Mouse (Mus musculus) forelimb bud, embryonic 11.5 days (tissue): ENCODE results near the gene Pemt.

ENCODE experiments used
- DNase-seq: peaks from one replicate; pipeline ENCODE4 v3.0.0-alpha.2; 2012; ENCODE audit warnings: low read depth, low spot score

Gene Pemt

DNA sequence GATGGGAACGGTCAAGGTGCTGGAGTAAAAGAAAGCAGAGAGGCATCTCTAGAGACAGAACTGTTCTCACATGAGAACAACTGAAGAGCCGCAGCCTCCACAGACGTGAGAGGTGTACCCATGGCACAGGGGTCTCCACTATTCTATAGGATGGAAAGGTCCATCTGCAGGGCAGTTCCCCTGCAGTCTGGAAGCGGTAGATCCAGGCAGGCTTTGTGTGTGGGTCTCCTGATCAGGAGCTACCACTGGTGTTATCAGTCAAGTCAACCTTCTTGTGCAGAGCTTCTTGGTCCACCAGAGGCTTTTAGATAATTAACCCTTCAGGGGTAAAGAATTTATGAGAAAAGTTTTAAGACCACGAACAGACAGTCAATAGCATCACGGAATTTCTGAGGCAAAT, 10.2 kb upstream of the Pemt start:
- no peak for DNase-seq

DNA sequence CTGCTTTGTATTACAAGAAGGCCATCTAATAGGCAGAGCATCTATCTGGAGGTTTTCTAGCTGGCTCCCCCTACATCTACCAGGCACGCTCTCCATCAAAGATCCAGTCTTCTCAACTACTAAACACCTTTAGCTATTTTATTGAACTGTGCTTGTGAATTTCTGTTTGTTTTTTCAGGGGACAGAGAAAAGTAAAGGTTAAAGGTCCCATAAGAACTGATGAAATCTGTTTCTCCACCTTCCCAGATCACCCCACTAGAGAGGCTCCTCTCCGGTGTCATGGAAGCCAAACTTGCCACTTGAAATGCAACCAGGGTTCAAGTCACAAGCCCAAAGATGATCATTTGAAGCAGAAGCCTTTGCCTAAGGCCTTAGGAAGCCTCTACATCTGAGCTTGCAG, 2.6 kb upstream of the Pemt start:
- DNase-seq: no peak

DNA sequence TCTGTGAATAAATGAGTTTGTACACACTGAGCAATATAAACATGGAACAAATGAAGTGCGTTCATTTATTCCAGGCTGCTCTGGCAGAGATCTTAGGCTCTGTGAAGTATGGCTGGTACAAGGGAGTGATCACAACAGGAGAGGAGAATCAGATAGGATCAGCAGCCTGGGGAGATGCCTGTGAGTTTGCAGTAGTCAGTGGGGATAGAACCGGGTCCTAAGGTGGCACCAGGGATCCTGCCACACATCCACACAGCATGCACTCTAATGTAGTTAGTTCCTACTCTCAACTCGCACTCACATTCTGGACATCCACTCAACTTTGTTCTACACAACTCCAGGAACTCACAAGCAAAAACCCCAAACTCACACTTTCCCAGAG, 622 bp downstream of the Pemt start:
- DNase-seq: no peak

DNA sequence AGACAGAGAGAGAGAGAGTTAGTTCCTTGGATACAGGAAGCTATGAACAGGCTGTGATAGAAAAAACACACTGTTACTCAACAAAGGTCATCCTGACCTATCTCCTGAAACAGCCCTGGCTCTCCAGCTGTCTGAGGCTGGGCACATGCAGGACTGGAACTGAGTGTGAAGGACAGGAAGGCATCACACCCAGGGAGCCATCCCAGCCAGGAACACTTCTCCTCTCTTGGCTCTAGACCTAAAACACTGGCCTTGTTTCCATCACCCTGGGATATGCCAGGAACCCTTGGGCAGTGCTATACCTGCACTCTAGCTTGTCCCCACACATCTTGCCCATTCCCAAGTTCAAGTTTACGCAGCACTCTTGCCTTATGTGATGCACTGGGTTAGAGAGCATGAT, 1.5 kb downstream of the Pemt start:
- DNase-seq: no peak

DNA sequence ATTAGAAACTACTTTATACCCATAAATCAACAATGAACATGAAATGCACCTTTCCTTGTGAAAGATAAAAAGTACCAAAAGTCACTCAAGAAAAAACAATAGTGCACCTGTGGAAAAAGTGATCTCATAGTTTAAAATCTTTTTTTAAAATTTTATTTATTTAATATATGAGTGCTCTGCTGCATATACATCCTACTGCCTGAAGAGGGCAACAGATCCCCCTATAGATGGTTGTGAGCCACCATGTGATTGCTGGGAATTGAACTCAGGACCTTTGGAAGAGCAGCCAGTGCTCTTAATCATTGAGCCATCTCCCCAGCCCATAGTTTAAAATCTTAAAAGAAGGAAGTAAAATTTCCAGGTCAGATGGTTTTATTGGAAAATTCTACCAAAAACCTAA, 4.0 kb downstream of the Pemt start:
- no peak for DNase-seq

DNA sequence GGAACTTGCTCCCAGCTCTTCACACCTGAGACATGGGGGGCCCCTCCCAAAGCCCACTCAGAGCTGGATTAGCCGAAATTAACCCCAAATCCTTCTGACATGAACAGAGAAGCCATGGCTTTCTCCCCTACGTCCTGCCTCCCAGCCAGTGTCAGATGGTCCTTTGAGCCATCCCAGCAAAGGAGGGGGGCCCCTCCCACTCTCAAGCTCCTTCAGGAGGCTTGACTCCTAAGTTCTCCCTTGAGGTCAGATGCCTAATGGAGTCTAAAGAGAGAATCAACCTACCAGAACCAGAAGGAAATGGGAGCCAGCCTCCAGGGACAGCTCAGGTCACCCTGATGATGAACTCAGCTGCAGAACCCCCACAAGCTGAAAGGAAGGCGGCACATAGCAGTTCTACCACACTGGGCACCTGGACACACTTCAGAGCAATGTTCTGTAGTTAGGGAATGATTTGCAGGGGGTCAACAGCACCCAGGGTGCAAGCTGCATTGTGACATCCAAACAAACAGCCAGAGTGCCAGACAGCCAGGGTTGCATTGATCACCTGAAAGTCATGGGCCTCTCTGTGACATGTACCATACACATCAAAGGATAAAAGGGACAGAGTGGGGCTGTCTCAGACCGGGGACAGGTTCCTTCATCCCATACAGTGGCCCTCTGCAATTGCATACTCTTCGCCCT, 9.6 kb downstream of the Pemt start:
- DNase-seq: no peak

DNA sequence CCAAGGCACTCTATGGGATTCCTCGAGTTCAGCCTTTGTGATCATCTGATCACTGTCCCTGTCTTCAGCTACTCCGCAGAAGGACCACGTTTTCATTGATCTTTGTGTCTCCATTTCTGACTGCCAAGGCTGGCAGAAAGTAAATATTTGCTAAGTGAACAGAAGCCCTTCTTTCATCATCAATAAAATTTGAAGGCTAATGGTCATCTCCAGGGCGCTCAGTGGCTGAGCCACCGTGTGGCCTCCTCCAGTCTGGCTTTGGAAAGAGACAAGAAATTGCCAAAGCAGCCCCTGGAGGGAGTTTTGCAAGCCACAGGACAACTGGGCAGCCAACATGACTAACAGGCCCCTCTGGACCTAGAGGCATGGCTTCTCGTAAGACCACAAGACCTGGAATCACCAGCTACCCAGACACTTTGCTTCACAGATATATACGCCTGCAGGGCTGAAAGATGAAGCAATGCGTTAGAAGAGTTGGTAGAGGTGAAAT, 11.3 kb downstream of the Pemt start:
- DNase-seq: no peak

DNA sequence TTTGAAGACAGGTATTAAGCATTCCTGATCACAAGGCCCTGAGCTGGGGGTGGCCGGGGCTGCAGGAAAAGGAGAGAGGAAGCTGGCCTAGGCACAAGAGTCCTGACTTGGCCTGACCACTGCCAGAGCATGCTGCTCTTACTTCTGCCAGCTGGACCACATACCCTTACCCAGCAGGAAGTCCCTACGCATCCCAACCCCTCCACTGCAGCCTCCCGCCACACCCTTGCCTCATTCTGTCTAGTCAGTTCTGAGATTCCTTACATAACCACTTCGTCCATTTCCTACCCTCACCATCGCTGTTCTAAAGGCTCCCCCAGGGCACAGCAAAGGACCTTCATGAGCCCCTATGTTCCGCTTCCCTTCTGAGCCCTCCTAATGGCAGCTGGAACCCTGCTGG, 12.0 kb downstream of the Pemt start:
- no peak for DNase-seq

DNA sequence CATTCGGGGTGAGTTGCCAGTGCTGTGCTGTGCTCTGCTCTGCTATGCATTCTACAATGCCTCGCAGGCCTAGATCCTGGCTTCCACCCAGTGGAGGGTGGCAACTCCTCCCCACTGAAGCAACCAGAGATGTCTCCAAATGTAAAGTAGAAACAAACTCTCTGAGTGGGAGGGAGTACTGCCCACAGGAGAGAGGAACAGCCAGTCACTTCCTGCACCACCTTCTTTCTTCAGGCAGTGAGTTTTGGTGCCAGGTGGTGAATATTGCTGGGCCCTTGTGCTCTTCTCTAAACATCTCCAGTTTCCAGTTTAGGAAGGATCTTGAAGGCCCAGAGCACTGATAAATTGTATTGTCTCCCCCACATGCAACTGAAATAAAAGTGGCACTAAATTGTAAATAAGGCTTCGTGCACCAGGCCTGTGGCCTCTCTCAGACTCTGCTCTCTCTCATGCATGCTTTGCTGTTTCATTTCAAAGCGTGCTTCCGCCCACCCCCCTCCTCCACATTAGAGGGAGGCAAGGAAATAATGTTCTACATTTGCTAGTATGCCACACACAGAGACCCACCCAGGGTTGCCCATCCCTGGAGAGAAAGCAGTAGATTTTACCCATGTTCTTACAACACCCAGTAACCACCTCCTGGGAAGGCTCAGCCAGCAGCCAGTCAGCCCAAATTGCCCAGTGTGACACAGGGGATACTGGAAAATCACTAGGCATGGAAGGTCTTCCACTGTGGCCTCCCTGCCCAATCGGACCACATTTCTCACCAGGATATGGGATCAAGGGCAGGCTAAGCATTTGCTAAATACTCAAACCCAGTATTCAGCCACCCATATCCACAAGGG, 13.5 kb downstream of the Pemt start:
- no peak for DNase-seq

DNA sequence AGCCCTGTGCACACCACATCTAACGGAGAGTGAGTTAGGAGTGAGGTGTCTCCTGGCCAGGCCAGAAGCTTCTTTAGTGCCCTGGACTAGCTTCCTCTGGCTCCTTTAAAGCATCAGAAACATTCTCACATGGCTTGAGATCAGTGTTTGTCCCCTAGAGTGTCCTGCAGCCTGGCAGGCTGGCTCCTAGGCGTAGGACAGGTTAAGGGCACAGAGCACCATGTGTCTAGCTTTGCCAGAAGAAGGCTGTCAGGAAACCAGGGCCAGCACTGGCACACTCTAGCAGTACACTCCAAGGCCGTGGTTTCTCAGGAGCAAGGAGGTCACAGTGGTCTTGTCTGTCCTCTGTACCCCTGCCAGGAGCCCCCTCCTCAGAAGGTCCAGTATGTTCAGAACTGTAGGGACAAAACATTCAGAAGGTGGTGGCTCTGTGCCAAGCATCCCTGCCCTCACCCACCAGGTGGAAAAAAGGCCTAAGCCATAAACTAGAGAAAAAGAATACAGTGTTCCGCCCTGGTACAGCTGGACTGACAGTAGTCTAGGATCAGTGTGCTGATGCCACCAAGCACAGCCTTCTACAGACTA, 15.4 kb downstream of the Pemt start:
- no peak for DNase-seq

DNA sequence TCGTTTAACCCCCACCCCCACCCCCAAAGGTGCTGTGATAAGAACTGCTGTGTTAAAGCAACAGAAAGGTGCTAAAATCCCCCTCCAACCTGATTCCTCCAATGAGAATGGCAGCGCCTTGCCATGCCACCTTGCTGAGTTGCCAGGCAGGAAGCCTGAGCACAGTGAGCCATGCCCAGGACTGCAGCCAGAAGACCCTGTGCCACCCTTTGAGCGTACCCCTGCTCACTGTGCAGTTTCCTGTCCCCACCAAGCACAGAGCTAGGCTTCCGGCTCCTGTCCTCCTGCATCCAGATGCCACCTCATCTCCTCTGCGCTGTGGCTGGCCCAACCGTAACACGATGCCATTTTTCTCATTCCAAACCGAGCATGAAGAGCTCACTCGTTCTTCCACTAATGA, 16.3 kb downstream of the Pemt start:
- no peak for DNase-seq

DNA sequence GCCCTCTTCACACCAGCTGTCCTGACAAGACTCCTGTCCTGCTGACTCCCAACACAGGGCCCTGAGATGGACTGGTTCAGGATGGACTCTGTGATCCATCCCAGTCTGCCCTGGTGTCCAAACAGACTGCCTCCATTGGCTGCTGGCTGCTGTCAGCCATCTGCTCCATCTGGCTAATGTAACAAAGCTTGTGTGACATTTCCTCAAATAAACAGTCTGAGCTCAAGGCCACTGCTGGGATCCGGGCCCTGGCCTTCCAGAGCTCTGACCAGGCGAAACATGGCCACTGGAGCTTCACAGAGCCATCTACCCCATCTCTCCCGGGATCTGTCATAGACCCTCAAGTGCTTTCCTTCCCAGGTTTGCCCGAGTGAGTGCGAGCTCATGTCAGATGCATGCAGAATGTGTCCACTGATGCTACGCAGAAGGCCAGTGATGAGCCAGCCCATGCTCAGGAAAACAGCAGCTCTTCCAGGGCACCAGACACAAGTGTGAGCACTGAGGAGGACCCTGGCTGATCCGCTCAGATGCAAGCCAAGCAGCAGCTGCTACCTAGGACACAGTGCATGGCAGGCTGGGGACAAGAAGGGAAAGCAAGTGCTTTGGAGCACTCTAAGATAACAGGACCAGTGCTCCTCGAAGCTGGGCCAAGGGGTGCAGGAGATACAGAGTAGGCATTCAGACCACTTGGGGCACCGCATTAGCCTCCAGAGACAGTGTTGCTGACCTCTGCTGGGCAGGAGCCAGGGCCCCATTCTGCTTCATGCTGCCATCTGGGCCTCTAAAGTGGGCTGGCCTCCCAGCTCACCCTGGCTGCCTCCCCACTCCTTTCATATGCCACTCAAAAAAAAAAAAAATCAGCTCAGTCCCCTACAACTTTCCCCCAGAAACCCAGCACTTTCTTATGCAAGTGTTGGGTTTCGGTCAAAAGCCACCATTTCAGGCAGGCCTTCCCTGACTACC, 18.1 kb downstream of the Pemt start:
- DNase-seq: no peak

DNA sequence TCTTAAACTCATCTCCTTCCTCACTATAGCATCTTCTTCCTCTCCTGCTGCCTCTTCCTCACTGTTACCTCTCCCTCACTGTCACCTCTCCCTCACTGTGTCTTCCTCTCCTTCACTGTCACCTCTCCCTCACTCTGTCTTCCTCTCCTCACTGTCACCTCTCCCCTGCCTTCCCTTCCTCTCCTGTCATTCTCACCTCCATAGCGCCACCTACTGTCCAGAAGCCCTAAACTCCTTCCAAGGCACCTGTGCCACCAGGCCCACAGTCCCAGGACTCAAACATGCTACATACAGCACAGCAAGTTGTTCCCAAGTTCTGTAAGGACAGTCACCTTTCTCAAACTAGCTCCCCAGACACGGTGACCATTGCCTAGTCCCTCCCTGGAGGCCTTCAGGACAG, 19.0 kb downstream of the Pemt start:
- DNase-seq: peak; percentile 70

DNA sequence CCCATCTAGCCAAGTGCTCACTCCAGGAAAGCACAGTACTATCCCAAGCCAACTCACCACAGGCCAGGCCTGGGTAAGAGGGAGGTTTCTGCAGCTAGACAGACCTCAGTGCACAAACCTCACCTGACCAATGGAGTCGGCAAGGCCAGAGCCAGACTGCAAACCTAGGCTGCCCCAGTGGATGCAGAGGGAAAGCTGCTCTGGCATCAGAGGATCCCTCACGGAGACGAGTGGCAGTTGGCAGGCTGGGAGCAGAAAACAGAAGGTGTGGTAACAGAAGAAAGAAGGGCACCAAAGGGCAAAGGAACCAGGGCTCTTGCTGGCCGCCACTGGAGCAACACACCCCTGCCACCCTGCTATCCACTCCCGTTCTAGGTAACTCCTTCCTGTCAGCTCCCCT, 20.1 kb downstream of the Pemt start:
- no peak for DNase-seq

DNA sequence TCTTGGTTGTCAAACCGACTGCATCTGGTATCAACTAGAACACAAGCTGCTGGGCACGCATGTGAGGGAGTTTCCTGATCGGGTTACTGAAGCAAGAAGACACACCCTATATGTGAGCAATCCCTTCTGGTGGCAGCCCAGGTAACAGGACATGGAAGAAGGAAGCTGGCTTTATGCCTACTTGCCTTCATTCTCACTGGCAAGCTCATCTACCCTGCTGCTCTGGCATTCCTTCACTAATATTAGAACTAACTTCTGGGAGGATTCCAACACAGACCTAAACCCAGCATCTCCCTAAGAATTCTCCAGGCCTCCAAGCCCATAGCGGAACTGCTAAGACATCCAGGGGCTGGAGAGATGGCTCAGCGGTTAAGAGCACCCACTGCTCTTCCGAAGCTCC, 25.1 kb downstream of the Pemt start:
- DNase-seq: no peak

DNA sequence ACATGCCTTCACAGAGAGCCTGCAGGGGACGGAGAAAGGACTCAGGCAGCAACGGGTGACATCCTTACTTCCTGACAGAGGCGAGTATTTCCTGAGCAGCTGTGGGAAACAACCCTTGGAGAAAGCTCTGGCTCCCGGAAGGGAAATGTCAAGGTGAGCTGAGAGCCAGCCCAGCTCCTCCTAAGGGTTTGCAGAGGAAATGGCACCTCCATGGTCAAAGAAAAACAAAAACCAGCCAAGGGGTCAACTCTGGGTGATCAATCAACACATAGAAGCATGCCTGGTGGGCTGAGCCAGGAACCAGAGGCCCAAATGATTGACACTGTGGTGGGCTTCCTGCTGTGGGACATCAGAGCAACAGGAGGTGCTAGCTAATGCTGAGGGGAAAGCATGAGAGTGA, 29.6 kb downstream of the Pemt start:
- no peak for DNase-seq

DNA sequence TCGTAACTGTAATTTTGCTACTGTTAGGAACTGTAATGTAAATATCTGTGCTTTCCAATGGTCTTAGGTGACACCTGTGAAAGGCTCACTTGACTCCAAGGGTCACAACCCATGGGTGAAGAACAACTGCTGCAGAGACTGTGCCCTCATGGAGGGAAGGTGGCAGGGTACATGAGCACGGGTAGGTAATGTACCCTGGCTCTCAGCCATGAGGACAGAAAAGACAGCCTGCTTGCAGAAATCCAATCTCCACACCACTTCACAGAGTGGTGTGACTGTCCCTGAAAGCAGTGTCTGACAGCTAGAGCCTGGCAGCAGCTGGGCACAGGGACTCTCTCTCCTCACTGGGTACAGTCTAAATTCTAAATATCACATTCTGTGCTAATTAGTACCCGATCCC, 34.8 kb downstream of the Pemt start:
- no peak for DNase-seq

DNA sequence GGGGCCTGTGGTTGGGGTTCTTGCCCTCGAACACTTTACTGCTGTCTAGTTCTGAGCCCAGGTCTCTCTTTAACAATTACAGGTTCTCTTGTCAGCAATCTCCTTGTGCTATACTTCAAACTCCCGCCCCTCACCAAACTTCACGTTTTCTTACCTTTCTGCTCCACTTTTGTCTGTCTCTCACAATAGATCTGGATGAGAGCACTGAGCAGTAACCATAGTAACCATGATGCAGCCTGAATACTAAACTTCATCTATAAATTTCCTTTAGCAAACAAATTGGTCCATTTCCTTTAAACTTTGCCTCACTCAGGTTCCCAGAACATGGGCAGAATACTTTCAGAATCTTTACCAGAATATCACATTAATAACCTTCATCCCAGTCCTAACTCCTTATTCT, 36.8 kb downstream of the Pemt start:
- no peak for DNase-seq

DNA sequence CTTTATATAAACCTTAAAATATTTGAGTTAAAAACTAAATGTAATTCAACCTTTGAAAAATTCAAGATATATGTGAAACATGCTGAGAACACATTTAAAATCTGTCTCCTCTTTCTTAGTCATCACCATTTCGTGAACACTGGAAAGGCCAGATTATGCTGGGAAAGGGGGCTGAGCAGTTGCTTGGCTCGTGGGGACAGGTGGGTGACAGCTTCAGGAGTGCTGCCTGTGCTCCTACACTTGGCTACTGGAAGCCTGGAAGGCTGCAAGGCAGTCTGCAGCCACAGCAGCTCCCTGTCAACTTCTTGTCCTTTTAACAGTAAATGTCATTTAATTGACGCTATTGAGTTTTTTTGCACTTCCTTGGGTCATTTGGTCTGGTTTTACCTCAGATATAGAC, 40.4 kb downstream of the Pemt start:
- no peak for DNase-seq

DNA sequence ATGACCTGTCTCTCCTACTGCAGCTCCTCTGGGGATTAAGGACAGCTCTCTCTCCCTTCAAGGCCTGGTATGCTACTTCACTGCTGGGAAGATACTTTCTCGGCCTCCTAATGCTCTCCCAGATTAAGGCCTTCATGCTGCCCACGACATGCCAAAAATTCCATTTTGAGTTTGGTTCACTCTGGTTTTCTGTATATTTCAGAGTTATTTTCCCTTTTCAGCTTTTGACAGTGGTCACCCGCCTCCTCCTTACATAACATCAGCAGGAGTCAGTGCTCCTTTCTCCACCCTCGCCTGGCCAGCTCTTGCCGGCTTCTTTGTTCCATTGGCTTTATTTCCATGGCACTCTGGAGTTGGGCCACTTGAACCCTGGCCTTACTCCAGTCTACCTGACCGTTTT, 41.6 kb downstream of the Pemt start:
- no peak for DNase-seq

DNA sequence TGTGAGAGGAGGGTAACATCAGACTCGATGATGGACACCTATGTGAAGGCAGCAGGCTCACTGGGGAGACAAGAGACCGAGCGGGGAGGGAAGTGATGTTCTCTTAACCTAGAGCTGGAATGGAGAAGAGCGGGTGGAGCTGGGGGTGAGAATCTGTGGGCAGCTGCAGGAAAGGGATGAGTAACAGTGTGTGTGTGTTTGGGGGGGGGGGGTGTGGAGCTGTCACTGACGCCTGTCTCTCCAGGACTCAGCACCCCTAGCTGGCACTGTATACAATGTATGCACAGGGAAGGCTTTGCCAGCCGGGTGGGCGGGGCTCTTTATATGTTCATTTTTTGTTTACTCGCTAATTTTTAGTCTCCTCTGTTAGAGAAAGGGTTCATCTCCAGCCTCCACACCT, 42.5 kb downstream of the Pemt start:
- DNase-seq: no peak
